Mouse (Mus musculus): ENCODE measurements around the gene Cphx3. TPM values are rescaled to one million over a fixed set of nuclear protein-coding genes. Genes with fewer than 3 reads are reported as not detected.
"Not testable (repeated sequence)": the region's sequence is repeated elsewhere in the genome, so short reads cannot be mapped to it uniquely, and the experiment has no call there.

Gene Cphx3
- polyA plus RNA-seq, 1 experiment from 2014 or later = not detected

DNA sequence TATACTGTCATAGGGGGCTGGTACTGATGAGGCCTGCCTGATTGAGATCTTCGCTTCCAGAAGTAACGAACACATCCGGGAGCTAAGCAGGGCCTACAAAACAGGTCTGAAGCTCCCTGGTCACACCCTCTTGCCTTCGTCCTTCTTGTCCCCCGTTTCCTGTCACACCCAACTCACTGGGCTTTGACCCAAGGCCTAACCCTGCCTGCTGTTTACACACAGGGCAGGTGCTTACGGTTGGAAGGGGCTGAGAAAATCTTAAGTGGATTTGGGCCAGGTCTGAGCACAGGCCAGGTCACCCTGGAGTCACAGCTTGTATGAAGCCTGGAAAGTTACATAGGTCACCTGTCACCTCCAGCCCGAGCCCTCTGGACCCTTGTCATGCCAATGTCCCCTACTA, 73.9 kb downstream of the Cphx3 start:
- ATAC-seq (ENCODE audit: low FRiP score, low TSS enrichment); H3K9ac ChIP-seq (ENCODE audit: low read depth, low read length); H3K4me3 ChIP-seq (ENCODE audit: low read length); H3K27ac ChIP-seq (ENCODE audit: low read depth, low read length); H3K36me3 ChIP-seq (ENCODE audit: control insufficient read depth, insufficient read depth, low read length); H3K4me2 ChIP-seq (replicated peaks; ENCODE audit: low read depth, low read length); H3K4me1 ChIP-seq (ENCODE audit: control insufficient read depth, insufficient read depth, low read length); H3K27me3 ChIP-seq (ENCODE audit: control insufficient read depth, insufficient read depth, low read length); H3K9me3 ChIP-seq (ENCODE audit: control insufficient read depth, low read length): not testable (repeated sequence)
- no CpG with 5 or more reads among the region's 7 CpGs for WGBS

DNA sequence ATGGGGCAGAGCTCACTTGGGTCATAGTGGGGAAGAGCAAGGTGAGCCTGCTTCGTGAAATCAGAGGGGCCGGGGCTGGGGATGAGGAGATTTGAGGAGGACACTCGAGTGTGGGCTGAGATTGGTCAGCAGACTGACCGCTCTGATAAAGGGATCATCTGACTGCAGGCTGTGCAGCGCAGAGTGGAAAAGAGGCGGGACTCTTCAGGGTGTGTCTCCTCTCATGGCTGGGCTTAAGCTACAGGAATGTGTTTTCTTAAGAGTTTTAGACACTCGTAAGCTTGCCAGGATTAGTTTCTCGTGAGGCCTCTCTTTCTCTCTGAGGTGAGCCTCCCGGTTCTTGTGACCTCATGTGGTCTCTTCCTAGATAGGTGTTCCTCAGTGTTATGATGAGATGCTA, 79.1 kb downstream of the Cphx3 start:
- not testable (repeated sequence) for ATAC-seq (ENCODE audit: low FRiP score, low TSS enrichment); H3K4me3 ChIP-seq (ENCODE audit: low read length)
- WGBS = no CpG with 5 or more reads among the region's 9 CpGs

DNA sequence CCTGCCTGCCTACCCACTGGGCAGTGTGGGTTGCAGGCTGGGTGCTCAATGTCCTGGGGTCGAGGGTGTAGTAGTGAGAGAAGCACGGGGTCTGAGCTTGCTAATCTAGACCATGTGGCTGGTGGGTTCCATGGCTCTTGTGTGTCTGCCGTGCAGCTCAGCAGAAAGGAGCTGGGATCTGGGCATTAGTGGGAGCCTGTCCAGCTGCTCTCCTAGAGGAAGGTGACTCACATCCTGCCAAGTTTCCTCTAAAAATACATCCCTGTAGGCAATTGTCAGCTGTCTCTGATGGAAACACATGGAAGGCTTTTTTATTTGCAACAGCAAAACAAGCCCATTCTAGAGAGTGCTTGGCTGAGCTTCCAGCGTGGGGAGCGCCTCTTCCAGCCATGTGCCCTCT, 80.3 kb downstream of the Cphx3 start:
- H3K4me2 ChIP-seq (replicated peaks; ENCODE audit: low read depth, low read length); H3K27me3 ChIP-seq (ENCODE audit: control insufficient read depth, insufficient read depth, low read length); H3K27ac ChIP-seq (ENCODE audit: low read depth, low read length); H3K9ac ChIP-seq (ENCODE audit: low read depth, low read length); H3K4me3 ChIP-seq (ENCODE audit: low read length); H3K9me3 ChIP-seq (ENCODE audit: control insufficient read depth, low read length); H3K36me3 ChIP-seq (ENCODE audit: control insufficient read depth, insufficient read depth, low read length); H3K4me1 ChIP-seq (ENCODE audit: control insufficient read depth, insufficient read depth, low read length); ATAC-seq (ENCODE audit: low FRiP score, low TSS enrichment): not testable (repeated sequence)
- no CpG with 5 or more reads among the region's 5 CpGs for WGBS

More for the DNA sequence above, 79.1 kb downstream of the Cphx3 start:
- H3K27me3 ChIP-seq (ENCODE audit: control insufficient read depth, insufficient read depth, low read length); H3K36me3 ChIP-seq (ENCODE audit: control insufficient read depth, insufficient read depth, low read length); H3K9ac ChIP-seq (ENCODE audit: low read depth, low read length); H3K27ac ChIP-seq (ENCODE audit: low read depth, low read length); H3K9me3 ChIP-seq (ENCODE audit: control insufficient read depth, low read length); H3K4me2 ChIP-seq (replicated peaks; ENCODE audit: low read depth, low read length); H3K4me1 ChIP-seq (ENCODE audit: control insufficient read depth, insufficient read depth, low read length): not testable (repeated sequence)

DNA sequence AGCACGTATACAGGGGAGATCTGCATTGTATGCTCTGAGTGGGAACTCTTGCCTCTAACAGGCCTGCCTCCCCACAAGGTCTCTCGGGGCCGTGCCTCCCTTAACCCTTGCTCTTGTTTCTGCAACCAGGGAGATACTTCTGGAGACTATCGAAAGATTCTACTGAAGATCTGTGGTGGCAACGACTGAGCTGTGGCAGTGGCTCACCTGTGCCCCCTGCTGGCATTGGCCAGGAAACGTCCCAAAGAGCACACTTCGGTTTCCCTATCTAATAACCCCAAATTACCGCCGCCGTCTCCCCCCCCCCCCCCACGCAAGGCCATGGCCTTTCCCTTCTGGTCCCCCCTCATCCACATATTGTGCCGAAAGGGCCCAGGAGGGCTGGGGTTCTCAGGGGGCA, 83.2 kb downstream of the Cphx3 start:
- H3K9me3 ChIP-seq (ENCODE audit: control insufficient read depth, low read length); H3K4me3 ChIP-seq (ENCODE audit: low read length); ATAC-seq (ENCODE audit: low FRiP score, low TSS enrichment); H3K36me3 ChIP-seq (ENCODE audit: control insufficient read depth, insufficient read depth, low read length); H3K27ac ChIP-seq (ENCODE audit: low read depth, low read length); H3K4me1 ChIP-seq (ENCODE audit: control insufficient read depth, insufficient read depth, low read length); H3K4me2 ChIP-seq (replicated peaks; ENCODE audit: low read depth, low read length); H3K9ac ChIP-seq (ENCODE audit: low read depth, low read length); H3K27me3 ChIP-seq (ENCODE audit: control insufficient read depth, insufficient read depth, low read length): not testable (repeated sequence)
- no CpG with 5 or more reads among the region's 12 CpGs for WGBS

DNA sequence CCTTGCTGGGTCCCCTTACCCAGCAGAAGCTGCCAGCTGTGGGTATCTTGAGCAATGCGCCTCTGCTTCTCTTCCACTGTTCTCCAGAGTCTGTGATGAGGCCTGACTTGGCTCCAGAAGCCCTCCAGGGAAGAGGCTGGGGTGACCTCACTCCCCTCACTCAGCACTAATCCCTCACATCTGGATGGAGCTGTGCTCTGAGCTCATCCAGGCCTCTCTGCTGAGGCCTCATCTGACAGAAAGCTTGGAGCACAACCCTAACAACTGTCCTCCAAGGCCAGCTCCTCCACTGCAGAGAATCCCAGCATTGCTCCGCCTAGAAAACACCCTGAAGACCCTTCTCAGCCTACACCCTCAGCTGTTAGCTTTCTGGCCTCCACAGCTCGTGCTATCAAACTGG, 91.9 kb downstream of the Cphx3 start:
- not testable (repeated sequence) for H3K4me2 ChIP-seq (replicated peaks; ENCODE audit: low read depth, low read length); H3K4me1 ChIP-seq (ENCODE audit: control insufficient read depth, insufficient read depth, low read length); H3K9ac ChIP-seq (ENCODE audit: low read depth, low read length); H3K36me3 ChIP-seq (ENCODE audit: control insufficient read depth, insufficient read depth, low read length); H3K27ac ChIP-seq (ENCODE audit: low read depth, low read length); H3K27me3 ChIP-seq (ENCODE audit: control insufficient read depth, insufficient read depth, low read length); H3K4me3 ChIP-seq (ENCODE audit: low read length); H3K9me3 ChIP-seq (ENCODE audit: control insufficient read depth, low read length); ATAC-seq (ENCODE audit: low FRiP score, low TSS enrichment)
- WGBS = no CpG with 5 or more reads among the region's 3 CpGs

DNA sequence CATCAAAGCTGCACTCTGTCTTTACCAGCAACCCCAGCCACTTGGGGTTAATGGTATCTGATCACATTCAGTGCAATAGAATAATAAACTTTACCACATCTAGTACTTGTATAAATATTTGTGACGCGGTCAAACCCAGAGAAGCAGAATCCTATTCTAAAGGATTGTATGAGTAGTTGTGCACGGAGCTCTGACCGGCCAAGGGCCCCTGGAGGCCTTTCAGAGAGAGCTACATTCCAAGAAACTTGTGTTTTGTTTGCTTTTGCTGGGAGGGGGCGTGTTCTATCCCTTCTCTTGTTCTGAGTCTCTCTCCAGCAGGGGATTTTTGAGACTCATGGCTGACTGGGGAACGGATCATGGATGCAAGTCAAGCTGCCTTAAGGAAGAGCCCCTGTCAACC, 92.9 kb downstream of the Cphx3 start:
- H3K4me3 ChIP-seq (ENCODE audit: low read length); H3K4me1 ChIP-seq (ENCODE audit: control insufficient read depth, insufficient read depth, low read length); H3K27ac ChIP-seq (ENCODE audit: low read depth, low read length); H3K9me3 ChIP-seq (ENCODE audit: control insufficient read depth, low read length); ATAC-seq (ENCODE audit: low FRiP score, low TSS enrichment); H3K4me2 ChIP-seq (replicated peaks; ENCODE audit: low read depth, low read length); H3K27me3 ChIP-seq (ENCODE audit: control insufficient read depth, insufficient read depth, low read length); H3K36me3 ChIP-seq (ENCODE audit: control insufficient read depth, insufficient read depth, low read length); H3K9ac ChIP-seq (ENCODE audit: low read depth, low read length): not testable (repeated sequence)
- WGBS = no CpG with 5 or more reads among the region's 6 CpGs

DNA sequence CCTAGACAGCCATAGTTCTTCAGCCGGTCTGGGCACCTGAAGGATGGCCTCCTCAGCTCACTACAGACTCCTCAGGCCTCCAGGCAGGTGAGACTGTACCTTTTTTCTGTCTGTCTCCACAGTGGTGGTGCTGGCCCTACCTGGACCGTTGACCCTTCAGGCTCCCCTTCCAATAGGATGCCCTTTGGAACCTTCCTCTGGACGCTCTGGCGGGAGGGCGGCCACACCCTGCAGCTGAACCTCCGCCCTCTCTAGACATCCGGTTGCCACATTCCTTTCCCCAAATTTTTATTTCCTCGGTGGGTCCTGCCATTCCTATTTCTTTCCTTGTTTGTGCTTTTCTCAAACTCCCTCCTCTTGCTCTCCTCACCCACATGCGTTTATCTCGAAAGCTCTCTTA, 99.6 kb downstream of the Cphx3 start:
- H3K4me1 ChIP-seq (ENCODE audit: control insufficient read depth, insufficient read depth, low read length); H3K9ac ChIP-seq (ENCODE audit: low read depth, low read length); ATAC-seq (ENCODE audit: low FRiP score, low TSS enrichment); H3K27ac ChIP-seq (ENCODE audit: low read depth, low read length); H3K9me3 ChIP-seq (ENCODE audit: control insufficient read depth, low read length); H3K27me3 ChIP-seq (ENCODE audit: control insufficient read depth, insufficient read depth, low read length); H3K4me3 ChIP-seq (ENCODE audit: low read length); H3K36me3 ChIP-seq (ENCODE audit: control insufficient read depth, insufficient read depth, low read length); H3K4me2 ChIP-seq (replicated peaks; ENCODE audit: low read depth, low read length): not testable (repeated sequence)
- no CpG with 5 or more reads among the region's 10 CpGs for WGBS

DNA sequence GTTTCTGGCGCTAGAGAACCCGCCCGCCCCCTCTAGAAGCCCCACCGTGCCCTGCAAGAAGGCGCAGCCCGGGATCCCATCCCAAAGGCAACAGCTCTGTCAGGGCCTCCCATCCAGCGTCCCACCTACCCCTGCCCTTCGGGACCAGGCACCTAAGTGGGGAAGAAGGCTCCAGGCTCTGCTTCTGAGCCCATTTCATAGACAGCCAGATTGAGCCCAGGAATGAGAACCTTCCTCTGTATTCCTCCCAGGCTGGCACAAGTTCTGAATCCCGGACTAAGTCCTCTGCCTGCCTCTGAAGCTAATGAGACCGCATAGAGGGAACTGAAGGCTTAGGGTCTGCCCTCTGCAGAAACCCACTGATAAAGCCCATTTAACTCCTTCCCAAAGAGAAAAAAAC, 100.3 kb downstream of the Cphx3 start, which contains the start of gene Plac9b:
Plac9b (minus strand) TSS at position 101 of the 400 bp plus-strand sequence.
- H3K4me3 ChIP-seq (ENCODE audit: low read length); ATAC-seq (ENCODE audit: low FRiP score, low TSS enrichment); H3K4me1 ChIP-seq (ENCODE audit: control insufficient read depth, insufficient read depth, low read length); H3K9me3 ChIP-seq (ENCODE audit: control insufficient read depth, low read length); H3K27ac ChIP-seq (ENCODE audit: low read depth, low read length); H3K36me3 ChIP-seq (ENCODE audit: control insufficient read depth, insufficient read depth, low read length); H3K4me2 ChIP-seq (replicated peaks; ENCODE audit: low read depth, low read length); H3K27me3 ChIP-seq (ENCODE audit: control insufficient read depth, insufficient read depth, low read length); H3K9ac ChIP-seq (ENCODE audit: low read depth, low read length): not testable (repeated sequence)
- no CpG with 5 or more reads among the region's 10 CpGs for WGBS

DNA sequence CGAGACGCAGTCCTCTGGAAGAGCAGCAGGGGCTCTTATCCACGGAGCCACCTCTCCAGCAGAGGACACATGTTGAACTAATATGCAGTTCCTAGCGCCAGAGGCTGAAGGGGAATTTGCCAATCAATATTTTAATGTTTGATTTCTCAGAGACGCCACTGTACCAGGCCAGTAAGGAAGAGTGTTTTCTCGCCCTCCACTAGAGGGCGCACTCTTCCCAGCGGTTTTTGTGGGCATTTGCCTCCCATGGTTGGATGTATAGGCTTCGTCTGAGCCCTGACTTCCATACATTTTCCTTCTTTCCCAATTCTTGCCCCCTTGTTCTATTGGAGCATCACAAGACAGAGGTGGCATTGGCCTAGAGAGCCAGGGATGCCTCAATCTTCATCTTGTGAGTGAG, 104.5 kb downstream of the Cphx3 start:
- H3K27ac ChIP-seq (ENCODE audit: low read depth, low read length); H3K4me3 ChIP-seq (ENCODE audit: low read length); H3K9ac ChIP-seq (ENCODE audit: low read depth, low read length); H3K4me2 ChIP-seq (replicated peaks; ENCODE audit: low read depth, low read length); H3K4me1 ChIP-seq (ENCODE audit: control insufficient read depth, insufficient read depth, low read length); H3K27me3 ChIP-seq (ENCODE audit: control insufficient read depth, insufficient read depth, low read length); H3K9me3 ChIP-seq (ENCODE audit: control insufficient read depth, low read length); H3K36me3 ChIP-seq (ENCODE audit: control insufficient read depth, insufficient read depth, low read length); ATAC-seq (ENCODE audit: low FRiP score, low TSS enrichment): not testable (repeated sequence)
- no CpG with 5 or more reads among the region's 9 CpGs for WGBS

DNA sequence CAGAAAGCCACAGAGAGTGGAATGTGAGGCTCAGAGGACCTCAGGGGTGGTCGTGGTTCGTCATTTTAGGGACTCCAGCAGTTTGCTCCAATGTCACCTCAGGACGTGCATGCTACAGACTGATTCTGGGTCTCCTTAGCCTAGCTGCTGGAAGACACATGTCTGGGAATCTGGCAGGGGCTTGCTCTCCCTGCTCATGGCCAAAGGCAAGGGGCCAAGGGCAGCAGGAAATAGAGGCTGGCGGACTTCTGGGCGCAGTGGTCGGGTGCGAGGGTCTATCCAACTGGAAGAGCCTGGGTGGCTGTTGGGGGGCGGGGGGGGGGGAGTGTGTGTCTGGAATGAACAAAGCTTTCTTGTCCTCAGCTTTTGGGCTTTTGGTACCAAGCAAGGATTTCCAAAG, 106.3 kb downstream of the Cphx3 start:
- not testable (repeated sequence) for ATAC-seq (ENCODE audit: low FRiP score, low TSS enrichment); H3K4me1 ChIP-seq (ENCODE audit: control insufficient read depth, insufficient read depth, low read length); H3K36me3 ChIP-seq (ENCODE audit: control insufficient read depth, insufficient read depth, low read length); H3K4me2 ChIP-seq (replicated peaks; ENCODE audit: low read depth, low read length); H3K9ac ChIP-seq (ENCODE audit: low read depth, low read length); H3K4me3 ChIP-seq (ENCODE audit: low read length); H3K9me3 ChIP-seq (ENCODE audit: control insufficient read depth, low read length); H3K27me3 ChIP-seq (ENCODE audit: control insufficient read depth, insufficient read depth, low read length); H3K27ac ChIP-seq (ENCODE audit: low read depth, low read length)
- no CpG with 5 or more reads among the region's 8 CpGs for WGBS

Measured in kidney, embryonic 14.5 days (tissue).